Mouse (Mus musculus): ENCODE results near the gene Ltbp1.

Gene Ltbp1

GRCm38 (mm10) chr17:75305714-75306113 is 300.3 kb downstream of the Ltbp1 start:
- no peak for DNase-seq (ENCODE audit: low read depth)

GRCm38 (mm10) chr17:75307070-75308011 is 302.0 kb downstream of the Ltbp1 start:
- no peak for DNase-seq (ENCODE audit: low read depth)

- DNase-seq (ENCODE audit: low read depth), result no peak
These were observed 311.7 kb downstream of the Ltbp1 start for GRCm38 (mm10) chr17:75317106-75317505.

- DNase-seq (ENCODE audit: low read depth), result no peak
These were observed 317.9 kb downstream of the Ltbp1 start for GRCm38 (mm10) chr17:75323229-75323628.

GRCm38 (mm10) chr17:75323766-75324165 is 318.4 kb downstream of the Ltbp1 start:
- DNase-seq (ENCODE audit: low read depth), result no peak

- DNase-seq (ENCODE audit: low read depth), result no peak
These were observed 322.8 kb downstream of the Ltbp1 start for GRCm38 (mm10) chr17:75328102-75328639.

GRCm38 (mm10) chr17:75330366-75330765 is 325.0 kb downstream of the Ltbp1 start:
- DNase-seq (ENCODE audit: low read depth), result no peak

- DNase-seq (ENCODE audit: low read depth), result no peak
These were observed 326.1 kb downstream of the Ltbp1 start for GRCm38 (mm10) chr17:75331421-75331951.

- no peak for DNase-seq (ENCODE audit: low read depth)
These were observed 326.9 kb downstream of the Ltbp1 start for GRCm38 (mm10) chr17:75332289-75332688.

- no peak for DNase-seq (ENCODE audit: low read depth)
These were observed 327.6 kb downstream of the Ltbp1 start for GRCm38 (mm10) chr17:75333011-75333410.

- no peak for DNase-seq (ENCODE audit: low read depth)
These were observed 328.4 kb downstream of the Ltbp1 start for GRCm38 (mm10) chr17:75333759-75334158.

GRCm38 (mm10) chr17:75335649-75336048 is 330.3 kb downstream of the Ltbp1 start:
- DNase-seq (ENCODE audit: low read depth), result no peak

GRCm38 (mm10) chr17:75341227-75341626 is 335.9 kb downstream of the Ltbp1 start:
- no peak for DNase-seq (ENCODE audit: low read depth)

- DNase-seq (ENCODE audit: low read depth), result no peak
These were observed 339.7 kb downstream of the Ltbp1 start for GRCm38 (mm10) chr17:75345116-75345515.

GRCm38 (mm10) chr17:75347414-75347813 is 342.0 kb downstream of the Ltbp1 start:
- DNase-seq (ENCODE audit: low read depth), result no peak

- DNase-seq (ENCODE audit: low read depth), result no peak
These were observed 343.7 kb downstream of the Ltbp1 start for GRCm38 (mm10) chr17:75349109-75349508.

GRCm38 (mm10) chr17:75349602-75350001 is 344.2 kb downstream of the Ltbp1 start:
- DNase-seq (ENCODE audit: low read depth), result no peak

GRCm38 (mm10) chr17:75353323-75353722 is 348.0 kb downstream of the Ltbp1 start:
- no peak for DNase-seq (ENCODE audit: low read depth)

GRCm38 (mm10) chr17:75355431-75355830 is 350.1 kb downstream of the Ltbp1 start:
- no peak for DNase-seq (ENCODE audit: low read depth)

GRCm38 (mm10) chr17:75360111-75360510 is 354.7 kb downstream of the Ltbp1 start:
- DNase-seq (ENCODE audit: low read depth), result no peak

GRCm38 (mm10) chr17:75366332-75366731 is 361.0 kb downstream of the Ltbp1 start:
- no peak for DNase-seq (ENCODE audit: low read depth)

- DNase-seq (ENCODE audit: low read depth), result no peak
These were observed 362.3 kb downstream of the Ltbp1 start for GRCm38 (mm10) chr17:75367486-75368155.

- DNase-seq (ENCODE audit: low read depth), result no peak
These were observed 363.2 kb downstream of the Ltbp1 start for GRCm38 (mm10) chr17:75368580-75368979.
